ENCODE assay signal across 21 mouse cellular contexts in the genomic region with DNA sequence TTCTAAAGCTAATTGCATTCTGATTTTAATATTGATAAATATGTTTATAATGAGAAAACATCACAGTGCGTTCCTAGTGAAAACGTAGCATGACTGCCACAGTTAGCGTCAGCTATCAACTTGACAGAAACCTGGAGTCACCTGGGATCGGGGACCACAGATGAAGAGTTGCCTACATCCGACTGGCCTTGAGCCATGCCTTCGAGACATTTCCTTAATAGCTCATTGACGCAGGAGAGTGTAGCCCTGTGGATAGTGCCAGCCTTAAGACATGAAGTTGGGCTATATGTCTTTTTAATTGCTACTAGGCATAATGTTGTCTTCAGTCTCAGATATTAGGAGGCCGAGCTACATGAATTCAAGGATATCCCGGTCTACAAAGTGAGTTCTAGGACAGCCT.
DNase-seq lines count a peak whose midpoint lies in the region; ATAC-seq lines count a peak whose summit lies in the region.
"Had no signal": no experiment of that assay in that cellular context is flagged by ENCODE, and none has a peak within 500 bp of the region (broad histone marks: within the 10 kb centered on the region; RNA-seq: fewer than 3 reads in every experiment).

No protein-coding gene starts in this region.

- WGBS in hindbrain, embryonic 13.5 days = 74% methylated on average over 9 of the region's 9 CpGs
- WGBS in hindbrain, embryonic 10.5 days = 92% methylated on average over 9 of the region's 9 CpGs
- 67% methylated on average over 9 of the region's 9 CpGs for WGBS in neural tube, embryonic 13.5 days
- 66% methylated on average over 9 of the region's 9 CpGs for WGBS in forebrain, embryonic 12.5 days
- 40% methylated on average over 9 of the region's 9 CpGs for WGBS in forebrain, embryonic 16.5 days
- WGBS in intestine, embryonic 15.5 days = 88% methylated on average over 9 of the region's 9 CpGs

- peak; percentile 73 for ATAC-seq in hindbrain, embryonic 13.5 days (ENCODE audit: low FRiP score)
- no peak for ATAC-seq in neural tube, embryonic 13.5 days (ENCODE audit: low read depth)
- ATAC-seq in forebrain, embryonic 12.5 days (ENCODE audit: low FRiP score) = no peak; the same call in 1 of the 2 replicates
- ATAC-seq in forebrain, embryonic 16.5 days = peak; percentile 61
- no peak for ATAC-seq in intestine, embryonic 15.5 days
- ATAC-seq: activated CD4-positive, CD25-positive, alpha-beta regulatory T cell, adult 4 months; intestine, postnatal 0 days; Patski had no signal

- H3K9ac ChIP-seq in hindbrain, embryonic 13.5 days = no peak overlapping the region
- no peak overlapping the region for H3K9ac ChIP-seq in neural tube, embryonic 13.5 days
- no peak overlapping the region for H3K9ac ChIP-seq in forebrain, embryonic 12.5 days
- no peak overlapping the region for H3K9ac ChIP-seq in forebrain, embryonic 16.5 days (replicated peaks; ENCODE audit: low read depth, low read length)
- no peak overlapping the region for H3K9ac ChIP-seq in intestine, embryonic 15.5 days
- H3K9ac ChIP-seq: embryonic facial prominence, embryonic 13.5 days; heart, embryonic 13.5 days; kidney, embryonic 15.5 days had no signal

- H3K4me1 ChIP-seq in hindbrain, embryonic 13.5 days (replicated peaks) = peaks cover 4% of the 10 kb centered on the region; the same call in 1 of the 2 replicates
- no peaks in the 10 kb centered on the region for H3K4me1 ChIP-seq in hindbrain, embryonic 10.5 days (replicated peaks)
- H3K4me1 ChIP-seq in neural tube, embryonic 13.5 days (replicated peaks) = peaks cover 23% of the 10 kb centered on the region
- peaks cover 9% of the 10 kb centered on the region; the same call in 1 of the 2 replicates for H3K4me1 ChIP-seq in forebrain, embryonic 12.5 days
- H3K4me1 ChIP-seq in forebrain, embryonic 16.5 days (replicated peaks; ENCODE audit: control insufficient read depth, insufficient read depth, low read length) = peaks cover 13% of the 10 kb centered on the region
- H3K4me1 ChIP-seq in intestine, embryonic 15.5 days (replicated peaks) = no peaks in the 10 kb centered on the region
- H3K4me1 ChIP-seq: heart, embryonic 13.5 days; kidney, embryonic 15.5 days had no signal

- no peaks in the 10 kb centered on the region for H3K27me3 ChIP-seq in hindbrain, embryonic 13.5 days
- no peaks in the 10 kb centered on the region for H3K27me3 ChIP-seq in hindbrain, embryonic 10.5 days (ENCODE audit: insufficient read depth, poor library complexity, severe bottlenecking)
- H3K27me3 ChIP-seq in neural tube, embryonic 13.5 days = 0 out of 2 replicates have a peak, but pooled peaks cover 5% of the 10 kb centered on the region
- no peaks in the 10 kb centered on the region for H3K27me3 ChIP-seq in forebrain, embryonic 12.5 days
- no peaks in the 10 kb centered on the region for H3K27me3 ChIP-seq in forebrain, embryonic 16.5 days (replicated peaks; ENCODE audit: control insufficient read depth, insufficient read depth, low read length)
- no peaks in the 10 kb centered on the region for H3K27me3 ChIP-seq in intestine, embryonic 15.5 days (replicated peaks)
- H3K27me3 ChIP-seq: CH12.LX; kidney, embryonic 15.5 days; Patski had no signal

- no peaks in the 10 kb centered on the region for H3K36me3 ChIP-seq in hindbrain, embryonic 13.5 days
- no peaks in the 10 kb centered on the region for H3K36me3 ChIP-seq in hindbrain, embryonic 10.5 days
- H3K36me3 ChIP-seq in neural tube, embryonic 13.5 days = no peaks in the 10 kb centered on the region
- no peaks in the 10 kb centered on the region for H3K36me3 ChIP-seq in forebrain, embryonic 12.5 days (replicated peaks)
- no peaks in the 10 kb centered on the region for H3K36me3 ChIP-seq in forebrain, embryonic 16.5 days (ENCODE audit: control insufficient read depth, insufficient read depth)
- no peaks in the 10 kb centered on the region for H3K36me3 ChIP-seq in intestine, embryonic 15.5 days
- H3K36me3 ChIP-seq: embryonic facial prominence, embryonic 13.5 days; heart, embryonic 13.5 days; kidney, embryonic 15.5 days had no signal

- H3K4me2 ChIP-seq in hindbrain, embryonic 13.5 days = no peak overlapping the region
- no peak overlapping the region for H3K4me2 ChIP-seq in neural tube, embryonic 13.5 days
- no peak overlapping the region for H3K4me2 ChIP-seq in forebrain, embryonic 12.5 days
- no peak overlapping the region for H3K4me2 ChIP-seq in forebrain, embryonic 16.5 days (ENCODE audit: low read length)
- no peak overlapping the region for H3K4me2 ChIP-seq in intestine, embryonic 15.5 days (replicated peaks)
- H3K4me2 ChIP-seq: embryonic facial prominence, embryonic 13.5 days; heart, embryonic 13.5 days; kidney, embryonic 15.5 days had no signal

- H3K27ac ChIP-seq in hindbrain, embryonic 13.5 days = 0 out of 2 replicates have a peak overlapping the region, but pooled peaks have one; percentile 0
- H3K27ac ChIP-seq in hindbrain, embryonic 10.5 days = no peak overlapping the region
- peak overlapping the region; percentile 65; the same call in 1 of the 2 replicates for H3K27ac ChIP-seq in neural tube, embryonic 13.5 days (replicated peaks)
- H3K27ac ChIP-seq in forebrain, embryonic 12.5 days = peak overlapping the region; percentile 63; the same call in 1 of the 2 replicates
- H3K27ac ChIP-seq in forebrain, embryonic 16.5 days (ENCODE audit: low read length) = 0 out of 2 replicates have a peak overlapping the region, but pooled peaks have one; percentile 20
- H3K27ac ChIP-seq in intestine, embryonic 15.5 days = no peak overlapping the region
- H3K27ac ChIP-seq: embryonic facial prominence, embryonic 13.5 days; heart, embryonic 13.5 days; kidney, embryonic 15.5 days had no signal

- no peaks in the 10 kb centered on the region for H3K9me3 ChIP-seq in hindbrain, embryonic 13.5 days
- H3K9me3 ChIP-seq in hindbrain, embryonic 10.5 days = no peaks in the 10 kb centered on the region
- no peaks in the 10 kb centered on the region for H3K9me3 ChIP-seq in neural tube, embryonic 13.5 days
- no peaks in the 10 kb centered on the region for H3K9me3 ChIP-seq in forebrain, embryonic 12.5 days
- no peaks in the 10 kb centered on the region for H3K9me3 ChIP-seq in forebrain, embryonic 16.5 days (ENCODE audit: control insufficient read depth, low read length)
- no peaks in the 10 kb centered on the region for H3K9me3 ChIP-seq in intestine, embryonic 15.5 days
- H3K9me3 ChIP-seq: embryonic facial prominence, embryonic 13.5 days; heart, embryonic 13.5 days; kidney, embryonic 15.5 days had no signal

- no peak overlapping the region for H3K4me3 ChIP-seq in hindbrain, embryonic 13.5 days
- H3K4me3 ChIP-seq in hindbrain, embryonic 10.5 days = no peak overlapping the region
- H3K4me3 ChIP-seq in neural tube, embryonic 13.5 days = no peak overlapping the region
- no peak overlapping the region for H3K4me3 ChIP-seq in forebrain, embryonic 12.5 days (replicated peaks)
- no peak overlapping the region for H3K4me3 ChIP-seq in forebrain, embryonic 16.5 days (replicated peaks; ENCODE audit: low read length)
- H3K4me3 ChIP-seq in intestine, embryonic 15.5 days (replicated peaks) = no peak overlapping the region
- H3K4me3 ChIP-seq: embryonic facial prominence, embryonic 13.5 days; heart, embryonic 13.5 days; kidney, embryonic 15.5 days had no signal

- no peak for DNase-seq in hindbrain, embryonic 10.5 days (ENCODE audit: low spot score)
- no peak for DNase-seq in neural tube, embryonic 10.5 days (ENCODE audit: extremely low spot score, low spot score)
- DNase-seq in kidney, adult 9 months = no peak
- DNase-seq: adrenal gland, postnatal 14 days; cerebellum, adult 18-20 months; cerebellum, adult 9-11 months; cerebellum, postnatal 36 days; gastrocnemius, postnatal 14 days; heart, postnatal 36 days had no signal

Comparison
In these comparisons a context has a peak if more than half of its experiments do, and no peak if none do; other contexts are left out.
1. ATAC-seq: peak in hindbrain, embryonic 13.5 days (single experiment) and forebrain, embryonic 16.5 days (single experiment); none in neural tube, embryonic 13.5 days (single experiment), forebrain, embryonic 12.5 days (single experiment) and intestine, embryonic 15.5 days (single experiment).
2. H3K27ac ChIP-seq: peak in hindbrain, embryonic 13.5 days (single experiment), neural tube, embryonic 13.5 days (single experiment), forebrain, embryonic 12.5 days (single experiment) and forebrain, embryonic 16.5 days (single experiment); none in hindbrain, embryonic 10.5 days (single experiment) and intestine, embryonic 15.5 days (single experiment).